Mouse (Mus musculus): ENCODE measurements at regions not wholly inside any gene's neighbourhood (a gene's known extent, or its start where the extent isn't known, plus 50 kb on each side); places are given as distances from the start of the nearest gene placed in this dataset.

- TF ChIP-seq POLR2A (IDR thresholded peaks at IDR 0.05; ENCODE audit: borderline replicate concordance, control insufficient read depth, low read depth, low read length) (no peak), CTCF (IDR thresholded peaks at IDR 0.05; ENCODE audit: control insufficient read depth, insufficient read depth, low read length) (no peak)
Measured at GRCm38 (mm10) chr9:23567081-23567480, 344.2 kb downstream of the Bmper start.

All from bone marrow, adult 2 months (tissue).